Mouse (Mus musculus) liver, embryonic 15.5 days (tissue): ENCODE data around the gene Kif5a. TPM values are rescaled to one million over a fixed set of nuclear protein-coding genes. Genes with fewer than 3 reads are reported as not detected.

Source experiments
- ATAC-seq: fragments of 200-750 bp; cut with Nextera tagmentation; 2 replicates; pipeline ENCODE4 v1.8.0; 2017; ENCODE audit warnings: moderate number of reproducible peaks, mild to moderate bottlenecking, moderate library complexity; ENCODE audit not compliant: insufficient read depth
- H3K27ac ChIP-seq: fragments of 300-500 bp; sonication (generic); replicated peaks from 2 replicates; pipeline ENCODE4 v1.5.1; 2015; ENCODE audit warnings: mild to moderate bottlenecking, inconsistent platforms
- H3K27me3 ChIP-seq: fragments of 300-500 bp; sonication (generic); 2 replicates; pipeline ENCODE4 v1.6.1; 2015; ENCODE audit warnings: mild to moderate bottlenecking, inconsistent platforms
- H3K36me3 ChIP-seq: fragments of 300-500 bp; sonication (generic); replicated peaks from 2 replicates; pipeline ENCODE4 v1.6.1; 2015; ENCODE audit warnings: moderate library complexity, mild to moderate bottlenecking, inconsistent platforms
- H3K4me1 ChIP-seq: fragments of 300-500 bp; sonication (generic); replicated peaks from 2 replicates; pipeline ENCODE4 v1.6.1; 2015; ENCODE audit warnings: inconsistent platforms
- H3K4me2 ChIP-seq: fragments of 300-500 bp; sonication (generic); 2 replicates; pipeline ENCODE4 v1.6.1; 2015; ENCODE audit warnings: moderate library complexity, mild to moderate bottlenecking, inconsistent platforms
- H3K4me3 ChIP-seq: fragments of 300-500 bp; sonication (generic); replicated peaks from 2 replicates; pipeline ENCODE4 v1.5.1; 2015; ENCODE audit warnings: mild to moderate bottlenecking, inconsistent platforms
- H3K9ac ChIP-seq: fragments of 300-500 bp; sonication (generic); 2 replicates; pipeline ENCODE4 v1.6.1; 2015; ENCODE audit warnings: moderate library complexity, mild to moderate bottlenecking, inconsistent platforms
- H3K9me3 ChIP-seq: fragments of 300-500 bp; sonication (generic); replicated peaks from 2 replicates; pipeline ENCODE4 v1.6.1; 2016; ENCODE audit warnings: inconsistent platforms
- WGBS: fragments of 180-500 bp; shearing (Covaris S2); methylation state at CpG from one replicate; pipeline ENCODE4 v1.1.7; 2015; ENCODE audit warnings: mixed read lengths; ENCODE audit not compliant: insufficient replicate concordance; 5-methylcytosine and 5-hydroxymethylcytosine counted together
- polyA plus RNA-seq: library from polyadenylated mRNA; unstranded; fragments of >200 nt; fragmentation: Nextera tagmentation; extraction: Ambion mirVana; gene quantifications from 2 replicates; pipeline ENCODE4 v1.2.1, GENCODE M21; 2015

Gene Kif5a
- polyA plus RNA-seq, 1 experiment from 2014 or later, result 0.21 TPM

GRCm38 (mm10) chr10:127288328-127288799 is 25.2 kb upstream of the Kif5a start:
- H3K9ac ChIP-seq, result peak overlapping the region; percentile 85
- no peaks in the 10 kb centered on the region for H3K9me3 ChIP-seq
- peak overlapping the region; percentile 83 for H3K4me3 ChIP-seq
- H3K4me2 ChIP-seq, result peak overlapping the region; percentile 84
- ATAC-seq, result peak; percentile 1
- H3K36me3 ChIP-seq, result peaks cover 50% of the 10 kb centered on the region
- H3K4me1 ChIP-seq, result peaks cover 60% of the 10 kb centered on the region
- no peaks in the 10 kb centered on the region for H3K27me3 ChIP-seq
- WGBS, result 0% methylated on average over 24 of the region's 28 CpGs
- peak overlapping the region; percentile 98 for H3K27ac ChIP-seq

DNA sequence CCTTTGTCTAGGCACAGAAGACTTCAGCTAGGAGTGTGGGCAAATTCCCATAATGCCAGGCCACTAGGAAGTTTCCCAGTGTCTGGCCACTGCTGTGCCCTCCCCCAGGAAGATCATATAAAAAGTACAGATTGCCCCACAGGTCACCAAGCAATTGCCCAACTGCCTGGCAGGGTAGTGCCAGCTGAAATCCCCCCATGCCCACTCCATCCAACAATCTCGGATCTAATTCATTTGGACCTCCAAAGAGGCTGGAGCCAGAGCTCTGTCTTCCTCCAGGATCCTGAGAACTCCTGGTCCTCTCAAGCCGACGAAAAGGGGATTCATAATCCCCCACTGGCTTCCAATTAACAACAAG is 24.8 kb upstream of the Kif5a start:
- no peaks in the 10 kb centered on the region for H3K9me3 ChIP-seq
- no peak for ATAC-seq
- WGBS, result 0% methylated on average over 3 of the region's 3 CpGs

GRCm38 (mm10) chr10:127287271-127287935 is 24.3 kb upstream of the Kif5a start:
- WGBS, result 64% methylated on average over 15 of the region's 15 CpGs
- H3K4me2 ChIP-seq, result peak overlapping the region; percentile 84
- no peak for ATAC-seq
- no peaks in the 10 kb centered on the region for H3K9me3 ChIP-seq
- peak overlapping the region; percentile 83 for H3K4me3 ChIP-seq
- no peaks in the 10 kb centered on the region for H3K27me3 ChIP-seq
- peaks cover 51% of the 10 kb centered on the region for H3K36me3 ChIP-seq
- H3K27ac ChIP-seq, result peak overlapping the region; percentile 98
- H3K4me1 ChIP-seq, result peaks cover 58% of the 10 kb centered on the region
- H3K9ac ChIP-seq, result peak overlapping the region; percentile 85

More for the DNA sequence above, 24.8 kb upstream of the Kif5a start:
- Histone ChIP-seq H3K27me3 (no peaks in the 10 kb centered on the region), H3K4me1 (peaks cover 58% of the 10 kb centered on the region), H3K27ac (peak overlapping the region; percentile 98), H3K9ac (peak overlapping the region; percentile 85), H3K4me2 (peak overlapping the region; percentile 84), H3K36me3 (peaks cover 50% of the 10 kb centered on the region), H3K4me3 (peak overlapping the region; percentile 83)

DNA sequence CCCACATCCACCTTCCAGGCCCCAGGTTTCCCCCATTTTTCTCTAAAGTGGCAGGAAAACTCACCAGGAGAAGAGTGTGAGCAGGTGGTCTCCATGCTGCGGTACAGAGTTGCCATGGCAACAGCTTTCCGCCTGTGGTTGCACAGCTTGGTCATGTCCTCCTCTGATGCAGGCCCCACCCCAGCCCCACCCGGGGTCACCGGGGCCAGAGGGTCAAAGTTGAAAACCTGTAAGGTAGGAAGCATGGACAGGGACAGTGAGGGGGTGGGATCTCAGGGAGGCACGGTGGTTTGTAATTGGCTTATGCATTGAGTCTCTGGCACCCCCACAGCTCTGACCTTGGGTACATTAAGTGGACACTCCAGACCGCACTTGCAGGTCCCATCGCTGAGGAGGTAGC is 23.6 kb upstream of the Kif5a start:
- Histone ChIP-seq H3K27me3 (no peaks in the 10 kb centered on the region), H3K27ac (peak overlapping the region; percentile 98), H3K4me2 (peak overlapping the region; percentile 84), H3K9me3 (no peaks in the 10 kb centered on the region), H3K36me3 (peaks cover 57% of the 10 kb centered on the region), H3K4me3 (peak overlapping the region; percentile 83; the same call in 1 of the 2 replicates), H3K4me1 (peaks cover 51% of the 10 kb centered on the region), H3K9ac (no peak overlapping the region; the same call in 1 of the 2 replicates)
- WGBS, result 60% methylated on average over 7 of the region's 7 CpGs
- no peak for ATAC-seq

- peak overlapping the region; percentile 30; the same call in 1 of the 2 replicates for H3K27ac ChIP-seq
- peak overlapping the region; percentile 84; the same call in 1 of the 2 replicates for H3K4me2 ChIP-seq
- peaks cover 62% of the 10 kb centered on the region for H3K36me3 ChIP-seq
- H3K27me3 ChIP-seq, result no peaks in the 10 kb centered on the region
- WGBS, result 73% methylated on average over 7 of the region's 7 CpGs
- H3K9me3 ChIP-seq, result no peaks in the 10 kb centered on the region
- no peak for ATAC-seq
- no peak overlapping the region for H3K4me3 ChIP-seq
- peaks cover 47% of the 10 kb centered on the region for H3K4me1 ChIP-seq
- H3K9ac ChIP-seq, result no peak overlapping the region; the same call in 1 of the 2 replicates
Observed at GRCm38 (mm10) chr10:127286194-127286593, 23.0 kb upstream of the Kif5a start.

DNA sequence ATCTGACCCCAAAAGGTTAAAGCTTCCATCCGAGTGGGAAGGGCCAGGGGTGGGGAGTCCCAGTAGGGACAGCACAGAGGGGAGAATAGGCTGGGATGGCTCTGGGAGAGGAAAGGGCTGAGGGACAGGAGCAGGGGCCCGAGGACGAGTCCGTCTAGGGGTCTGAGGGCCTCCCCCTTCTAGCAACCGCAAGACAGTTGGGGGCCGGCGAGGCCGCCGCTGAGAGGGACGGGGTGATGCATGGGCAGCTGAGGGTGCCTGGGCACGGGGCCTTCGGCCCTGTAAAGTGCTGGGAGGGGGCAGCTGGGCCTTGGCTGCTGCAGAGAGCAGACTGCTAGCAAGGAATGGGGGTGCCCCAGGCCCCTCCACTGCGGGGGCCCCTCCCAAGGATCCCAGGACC is 22.5 kb upstream of the Kif5a start:
- Histone ChIP-seq H3K36me3 (peaks cover 68% of the 10 kb centered on the region), H3K4me3 (no peak overlapping the region), H3K9me3 (no peaks in the 10 kb centered on the region), H3K4me1 (peaks cover 47% of the 10 kb centered on the region), H3K27ac (no peak overlapping the region), H3K4me2 (no peak overlapping the region), H3K9ac (no peak overlapping the region), H3K27me3 (no peaks in the 10 kb centered on the region)
- ATAC-seq, result no peak
- 88% methylated on average over 13 of the region's 13 CpGs for WGBS

GRCm38 (mm10) chr10:127284724-127285500 is 21.8 kb upstream of the Kif5a start:
- no peak for ATAC-seq
- H3K9ac ChIP-seq, result no peak overlapping the region

GRCm38 (mm10) chr10:127284105-127284622 is 21.0 kb upstream of the Kif5a start:
- ATAC-seq, result no peak
- WGBS, result 93% methylated on average over 7 of the region's 7 CpGs
- Histone ChIP-seq H3K4me2 (no peak overlapping the region), H3K4me3 (no peak overlapping the region), H3K27ac (no peak overlapping the region), H3K36me3 (peaks cover 83% of the 10 kb centered on the region), H3K9ac (no peak overlapping the region), H3K9me3 (no peaks in the 10 kb centered on the region), H3K4me1 (peaks cover 41% of the 10 kb centered on the region), H3K27me3 (no peaks in the 10 kb centered on the region)

More at GRCm38 (mm10) chr10:127284724-127285500, 21.8 kb upstream of the Kif5a start:
- 79% methylated on average over 11 of the region's 11 CpGs for WGBS
- Histone ChIP-seq H3K36me3 (peaks cover 75% of the 10 kb centered on the region), H3K4me1 (peaks cover 47% of the 10 kb centered on the region), H3K27ac (no peak overlapping the region), H3K4me2 (no peak overlapping the region), H3K27me3 (no peaks in the 10 kb centered on the region), H3K9me3 (no peaks in the 10 kb centered on the region), H3K4me3 (no peak overlapping the region)

DNA sequence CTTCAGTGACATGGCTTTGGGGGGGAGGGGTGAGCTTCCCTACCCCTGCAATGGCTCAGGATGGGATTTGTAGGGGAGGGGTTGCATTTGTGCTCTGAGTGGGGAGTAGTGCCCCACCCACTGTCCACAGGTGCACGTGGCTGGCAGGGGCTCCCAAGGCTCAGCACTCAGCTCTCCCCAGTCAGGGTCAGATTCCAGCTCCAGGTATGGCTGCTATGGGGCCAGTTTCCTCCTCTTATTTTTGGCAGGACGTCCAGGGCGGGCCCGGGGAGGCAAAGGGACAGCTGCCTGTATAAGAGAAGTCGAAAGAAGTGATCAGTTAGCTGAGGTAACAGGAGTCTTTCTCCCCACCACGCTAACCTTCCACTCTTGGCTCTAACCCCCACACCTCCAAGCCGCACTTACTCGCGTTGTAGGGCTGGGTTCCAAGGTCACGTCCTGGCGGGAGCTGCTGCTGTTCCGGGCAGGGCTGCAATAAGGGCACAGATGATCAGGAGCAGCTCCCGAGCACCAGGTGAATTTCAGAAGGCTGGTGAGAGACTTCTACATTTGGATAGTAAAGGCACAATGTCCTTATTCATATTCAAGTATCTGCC is 19.6 kb upstream of the Kif5a start:
- Histone ChIP-seq H3K36me3 (peaks cover 97% of the 10 kb centered on the region), H3K4me1 (peaks cover 37% of the 10 kb centered on the region), H3K4me2 (no peak overlapping the region), H3K4me3 (no peak overlapping the region), H3K9me3 (no peaks in the 10 kb centered on the region), H3K9ac (no peak overlapping the region), H3K27me3 (no peaks in the 10 kb centered on the region), H3K27ac (no peak overlapping the region)
- no peak for ATAC-seq
- 81% methylated on average over 13 of the region's 13 CpGs for WGBS

- Histone ChIP-seq H3K27me3 (no peaks in the 10 kb centered on the region), H3K27ac (no peak overlapping the region), H3K4me3 (no peak overlapping the region), H3K9ac (no peak overlapping the region), H3K4me2 (no peak overlapping the region), H3K36me3 (peaks cover 100% of the 10 kb centered on the region), H3K9me3 (no peaks in the 10 kb centered on the region), H3K4me1 (peaks cover 23% of the 10 kb centered on the region)
- whole genome bisulfite sequencing, result 86% methylated on average over 8 of the region's 8 CpGs
- ATAC-seq, result no peak
Observed at GRCm38 (mm10) chr10:127281316-127281715, 18.2 kb upstream of the Kif5a start.

DNA sequence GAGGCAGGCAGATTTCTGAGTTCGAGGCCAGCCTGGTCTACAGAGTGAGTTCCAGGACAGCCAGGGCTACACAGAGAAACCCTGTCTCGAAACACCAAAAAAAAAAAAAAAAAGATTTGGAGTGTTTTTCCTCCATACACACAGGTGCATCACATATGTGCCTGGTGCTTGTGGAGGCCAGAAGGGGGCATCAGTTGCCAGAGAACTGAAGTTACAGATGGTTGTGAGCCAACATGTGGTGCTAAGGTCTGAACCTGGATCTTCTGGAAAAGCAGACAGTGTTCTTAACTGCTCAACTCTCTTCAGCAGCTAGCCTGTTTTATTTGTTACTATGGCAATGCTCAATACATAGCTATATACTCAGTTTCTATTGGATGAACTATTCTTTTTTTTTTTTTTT is 16.6 kb upstream of the Kif5a start:
- H3K4me2 ChIP-seq, result no peak overlapping the region
- H3K9ac ChIP-seq, result no peak overlapping the region
- peaks cover 11% of the 10 kb centered on the region; the same call in 1 of the 2 replicates for H3K4me1 ChIP-seq
- WGBS, result 92% methylated on average over 2 of the region's 2 CpGs
- H3K9me3 ChIP-seq, result no peaks in the 10 kb centered on the region
- H3K4me3 ChIP-seq, result no peak overlapping the region
- H3K36me3 ChIP-seq, result peaks cover 100% of the 10 kb centered on the region
- ATAC-seq, result no peak
- H3K27ac ChIP-seq, result no peak overlapping the region
- H3K27me3 ChIP-seq, result no peaks in the 10 kb centered on the region
